Mouse (Mus musculus) heart, embryonic 15.5 days (tissue): Measurements from ENCODE around the gene Hist2h2bb. TPM values are rescaled to one million over a fixed set of nuclear protein-coding genes. Genes with fewer than 3 reads are reported as not detected.
"Not testable (repeated sequence)": the region's sequence is repeated elsewhere in the genome, so short reads cannot be mapped to it uniquely, and the experiment has no call there.

Experiments
- ATAC-seq: fragments of 200-750 bp; cut with Nextera tagmentation; replicated peaks from 2 replicates; pipeline ENCODE4 v1.8.0; 2017; ENCODE audit warnings: low read depth, moderate TSS enrichment; ENCODE audit not compliant: insufficient number of reproducible peaks, insufficient read depth, low FRiP score
- H3K27ac ChIP-seq: fragments of 300-500 bp; sonication (generic); 2 replicates; pipeline ENCODE4 v1.5.1; 2015; ENCODE audit warnings: mild to moderate bottlenecking, inconsistent platforms
- H3K27me3 ChIP-seq: fragments of 300-500 bp; sonication (generic); 2 replicates; pipeline ENCODE4 v1.6.1; 2015; ENCODE audit warnings: inconsistent platforms
- H3K36me3 ChIP-seq: fragments of 300-500 bp; sonication (generic); 2 replicates; pipeline ENCODE4 v1.6.1; 2015; ENCODE audit warnings: mild to moderate bottlenecking, inconsistent platforms
- H3K4me1 ChIP-seq: fragments of 300-500 bp; sonication (generic); replicated peaks from 2 replicates; pipeline ENCODE4 v1.6.1; 2015; ENCODE audit warnings: inconsistent platforms
- H3K4me2 ChIP-seq: fragments of 300-500 bp; sonication (generic); 2 replicates; pipeline ENCODE4 v1.6.1; 2015; ENCODE audit warnings: inconsistent platforms, mild to moderate bottlenecking, moderate library complexity
- H3K4me3 ChIP-seq: fragments of 300-500 bp; sonication (generic); 2 replicates; pipeline ENCODE4 v1.5.1; 2015; ENCODE audit warnings: mild to moderate bottlenecking, inconsistent platforms
- H3K9ac ChIP-seq: fragments of 300-500 bp; sonication (generic); 2 replicates; pipeline ENCODE4 v1.6.1; 2015; ENCODE audit warnings: mild to moderate bottlenecking, inconsistent platforms
- H3K9me3 ChIP-seq: fragments of 300-500 bp; sonication (generic); replicated peaks from 2 replicates; pipeline ENCODE4 v1.6.1; 2016; ENCODE audit warnings: inconsistent platforms
- WGBS: fragments of 180-500 bp; shearing (Covaris S2); methylation state at CpG from one replicate; pipeline ENCODE4 v1.1.7; 2015; ENCODE audit warnings: mixed read lengths; 5-methylcytosine and 5-hydroxymethylcytosine counted together
- polyA plus RNA-seq: library from polyadenylated mRNA; unstranded; fragments of >200 nt; fragmentation: Nextera tagmentation; extraction: Ambion mirVana; gene quantifications from 2 replicates; pipeline ENCODE4 v1.2.1, GENCODE M21; 2015

Gene Hist2h2bb
- polyA plus RNA-seq, 1 experiment from 2014 or later: 4.8 TPM

- Histone ChIP-seq H3K4me1 (0 out of 2 replicates have a peak, but pooled peaks cover 2% of the 10 kb centered on the region), H3K27me3 (no peaks in the 10 kb centered on the region), H3K9me3 (no peaks in the 10 kb centered on the region), H3K4me3 (no peak overlapping the region), H3K4me2 (no peak overlapping the region), H3K9ac (no peak overlapping the region), H3K27ac (no peak overlapping the region), H3K36me3 (no peaks in the 10 kb centered on the region)
- ATAC-seq: no peak
- 61% methylated on average over 4 of the region's 4 CpGs for WGBS
These were observed 38.4 kb upstream of the Hist2h2bb start for GRCm38 (mm10) chr3:96230910-96231757.

DNA sequence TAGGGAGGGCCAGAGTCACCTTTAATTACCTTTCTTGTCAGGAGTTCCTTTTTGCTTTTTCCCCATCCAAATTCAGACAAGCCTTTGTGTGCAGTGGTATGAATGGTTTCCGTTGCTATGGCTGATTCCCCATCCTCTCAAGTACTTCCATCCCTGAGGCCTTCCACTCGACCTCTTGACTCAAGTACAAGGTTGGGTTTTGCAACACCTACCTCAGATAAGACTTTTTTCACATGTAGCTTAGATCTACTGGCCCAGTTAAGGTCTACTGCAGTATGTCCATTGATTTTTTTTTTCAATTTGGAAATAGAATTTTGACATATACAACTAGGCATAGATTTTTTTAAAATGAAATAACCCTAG is 37.8 kb upstream of the Hist2h2bb start:
- Histone ChIP-seq H3K27me3 (no peaks in the 10 kb centered on the region), H3K4me1 (peaks cover 1% of the 10 kb centered on the region), H3K9me3 (no peaks in the 10 kb centered on the region), H3K36me3 (no peaks in the 10 kb centered on the region), H3K4me2 (no peak overlapping the region), H3K4me3 (no peak overlapping the region), H3K9ac (no peak overlapping the region), H3K27ac (no peak overlapping the region)
- 41% methylated on average over 2 of the region's 2 CpGs for WGBS
- ATAC-seq: no peak

- H3K27me3 ChIP-seq: no peaks in the 10 kb centered on the region
- peaks cover 16% of the 10 kb centered on the region for H3K4me1 ChIP-seq
- 87% methylated on average over 2 of the region's 2 CpGs for WGBS
- H3K9ac ChIP-seq: no peak overlapping the region
- no peaks in the 10 kb centered on the region for H3K36me3 ChIP-seq
- no peak for ATAC-seq
- no peak overlapping the region for H3K4me3 ChIP-seq
- no peak overlapping the region for H3K4me2 ChIP-seq
- H3K27ac ChIP-seq: no peak overlapping the region
- H3K9me3 ChIP-seq: no peaks in the 10 kb centered on the region
These were observed 34.6 kb upstream of the Hist2h2bb start for GRCm38 (mm10) chr3:96234914-96235313.

DNA sequence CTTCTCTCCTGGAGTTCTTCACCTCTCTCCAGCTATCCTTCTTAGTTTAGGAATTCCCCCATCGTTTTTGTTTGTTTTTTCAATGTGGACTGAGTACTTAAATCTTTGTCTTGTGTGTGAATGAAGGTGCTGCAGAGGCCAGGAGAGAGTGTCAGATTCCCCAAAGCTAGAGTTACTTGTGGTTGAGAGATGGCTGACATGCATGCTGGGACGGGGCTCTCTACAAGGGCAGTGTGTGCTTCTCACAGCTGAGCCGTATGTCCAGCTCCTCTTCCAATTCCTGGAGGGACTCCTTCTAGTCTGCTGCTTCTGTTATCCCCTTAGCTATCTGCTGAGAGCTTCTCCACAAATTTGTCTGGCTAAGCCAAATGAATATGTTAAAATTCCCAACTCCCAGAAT is 33.7 kb upstream of the Hist2h2bb start:
- Histone ChIP-seq H3K36me3 (no peaks in the 10 kb centered on the region), H3K9me3 (no peaks in the 10 kb centered on the region), H3K4me1 (peaks cover 19% of the 10 kb centered on the region), H3K27me3 (no peaks in the 10 kb centered on the region), H3K9ac (no peak overlapping the region), H3K4me2 (no peak overlapping the region), H3K27ac (no peak overlapping the region), H3K4me3 (no peak overlapping the region)
- WGBS: 51% methylated on average over 3 of the region's 3 CpGs
- no peak for ATAC-seq

GRCm38 (mm10) chr3:96236834-96237334 is 32.7 kb upstream of the Hist2h2bb start:
- H3K9ac ChIP-seq: peak overlapping the region; percentile 65; the same call in 1 of the 2 replicates
- H3K27ac ChIP-seq: peak overlapping the region; percentile 69
- peaks cover 19% of the 10 kb centered on the region for H3K4me1 ChIP-seq
- H3K4me2 ChIP-seq: peak overlapping the region; percentile 65
- no peaks in the 10 kb centered on the region for H3K27me3 ChIP-seq
- peak overlapping the region; percentile 55 for H3K4me3 ChIP-seq
- no peaks in the 10 kb centered on the region for H3K9me3 ChIP-seq
- WGBS: 79% methylated on average over 4 of the region's 4 CpGs
- no peak for ATAC-seq
- no peaks in the 10 kb centered on the region for H3K36me3 ChIP-seq

DNA sequence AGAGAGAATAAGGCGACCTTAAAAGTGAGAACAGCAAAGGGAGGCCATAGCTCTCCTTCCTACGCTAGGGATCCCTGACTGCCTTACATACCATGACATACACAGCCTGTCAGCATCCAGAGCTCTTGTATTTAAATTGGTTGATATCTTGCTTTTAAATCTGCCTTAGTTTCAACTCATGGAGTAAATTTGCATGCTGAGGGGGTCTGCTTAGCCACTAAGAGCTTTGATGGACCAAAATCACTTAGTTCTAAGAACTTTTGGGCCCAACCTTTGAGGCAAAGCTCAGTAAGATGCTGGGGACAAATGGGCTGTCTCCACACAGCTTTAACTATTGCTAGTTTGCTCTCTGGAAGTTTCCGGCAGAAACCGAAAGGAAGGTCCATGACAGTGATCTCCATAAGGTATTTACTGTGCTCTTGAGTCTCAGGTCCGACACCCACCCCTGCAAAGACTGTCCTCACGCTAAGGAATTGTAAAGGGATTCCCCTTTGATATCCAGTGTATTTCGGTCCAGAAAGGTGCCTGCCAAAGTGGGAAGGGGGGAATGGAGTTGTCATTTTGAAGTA is 32.1 kb upstream of the Hist2h2bb start:
- peak overlapping the region; percentile 55 for H3K4me3 ChIP-seq
- H3K4me2 ChIP-seq: peak overlapping the region; percentile 65
- no peaks in the 10 kb centered on the region for H3K36me3 ChIP-seq
- no peaks in the 10 kb centered on the region for H3K27me3 ChIP-seq
- no peak for ATAC-seq
- 21% methylated on average over 7 of the region's 7 CpGs for WGBS
- no peaks in the 10 kb centered on the region for H3K9me3 ChIP-seq
- H3K9ac ChIP-seq: peak overlapping the region; percentile 65
- H3K27ac ChIP-seq: peak overlapping the region; percentile 69
- peaks cover 19% of the 10 kb centered on the region for H3K4me1 ChIP-seq

- peak overlapping the region; percentile 65 for H3K4me2 ChIP-seq
- under 1% methylated on average over 12 of the region's 12 CpGs for WGBS
- peak overlapping the region; percentile 65 for H3K9ac ChIP-seq
- H3K4me3 ChIP-seq: peak overlapping the region; percentile 55
- H3K27me3 ChIP-seq: no peaks in the 10 kb centered on the region
- H3K4me1 ChIP-seq: peaks cover 19% of the 10 kb centered on the region
- H3K9me3 ChIP-seq: no peaks in the 10 kb centered on the region
- peak overlapping the region; percentile 69 for H3K27ac ChIP-seq
- H3K36me3 ChIP-seq: no peaks in the 10 kb centered on the region
- ATAC-seq: no peak
These were observed 31.5 kb upstream of the Hist2h2bb start for GRCm38 (mm10) chr3:96237904-96238511.

GRCm38 (mm10) chr3:96238954-96239793 is 30.4 kb upstream of the Hist2h2bb start, which contains the start of gene Hist2h3c2:
TSS of gene Hist2h3c2 (minus strand) at chr3:96239127.
- H3K4me2 ChIP-seq: peak within 1 kb of the TSS; percentile 65
- H3K4me1 ChIP-seq: peaks cover 30% of the 10 kb centered on the region
- H3K9me3 ChIP-seq, H3K27me3 ChIP-seq, H3K36me3 ChIP-seq: not testable (repeated sequence)
- peak; percentile 87 for ATAC-seq
- WGBS: 0% methylated on average over 20 of the region's 68 CpGs
- H3K4me3 ChIP-seq: peak within 1 kb of the TSS; percentile 55
- H3K9ac ChIP-seq: peak within 1 kb of the TSS; percentile 65
- H3K27ac ChIP-seq: peak within 1 kb of the TSS; percentile 82

- WGBS: 3% methylated on average over 47 of the region's 85 CpGs
- ATAC-seq: peak; percentile 85
- not testable (repeated sequence) for H3K9me3 ChIP-seq, H3K27me3 ChIP-seq, H3K36me3 ChIP-seq
- Histone ChIP-seq H3K27ac (peak within 1 kb of the TSS; percentile 87), H3K4me2 (peak within 1 kb of the TSS; percentile 56), H3K9ac (peak within 1 kb of the TSS; percentile 52), H3K4me1 (peaks cover 35% of the 10 kb centered on the region), H3K4me3 (peak within 1 kb of the TSS; percentile 44)
These were observed 29.4 kb upstream of the Hist2h2bb start, which contains the start of gene Hist2h2aa2 for GRCm38 (mm10) chr3:96239949-96240798. TSS of gene Hist2h2aa2 (minus strand) at chr3:96240276.

DNA sequence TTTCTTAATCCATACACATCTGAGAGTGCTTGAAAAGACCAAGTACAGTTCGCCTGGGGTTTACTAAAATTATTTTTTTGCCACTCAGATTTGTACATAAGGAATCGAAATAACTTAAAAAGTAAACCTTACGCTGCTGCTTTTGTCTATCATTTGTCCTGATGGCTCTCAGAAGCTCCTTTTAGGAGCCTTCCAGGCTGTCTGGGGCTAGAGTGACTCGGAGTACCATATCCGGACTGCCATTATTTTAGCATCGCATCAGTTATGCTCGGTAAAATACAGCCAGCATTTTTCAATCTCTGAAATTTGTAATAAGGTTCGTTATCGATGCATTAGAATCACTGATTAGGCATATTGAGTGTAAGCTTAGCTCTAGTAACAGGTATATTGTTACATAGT is 28.8 kb upstream of the Hist2h2bb start:
- H3K9ac ChIP-seq: peak overlapping the region; percentile 52
- no peaks in the 10 kb centered on the region for H3K27me3 ChIP-seq
- peak overlapping the region; percentile 56 for H3K4me2 ChIP-seq
- H3K4me3 ChIP-seq: no peak overlapping the region
- peak overlapping the region; percentile 87 for H3K27ac ChIP-seq
- ATAC-seq: no peak
- WGBS: 80% methylated on average over 9 of the region's 9 CpGs
- H3K4me1 ChIP-seq: peaks cover 35% of the 10 kb centered on the region
- no peaks in the 10 kb centered on the region for H3K36me3 ChIP-seq
- no peaks in the 10 kb centered on the region for H3K9me3 ChIP-seq
